Mouse (Mus musculus) frontal cortex, postnatal 36 days (tissue): ENCODE measurements around the gene Stk25.
A peak's percentile ranks its signal among the peaks of the same experiment; 100 is the strongest.

Experiments used
- DNase-seq, 2 experiments: peaks; one replicate each; pipeline ENCODE4 v3.0.0; 2022; ENCODE audit warnings: low spot score in 2 of 2

Stk25 gene

GRCm38 (mm10) chr1:93668791-93669548 lies 10.5 kb upstream of the Stk25 start:
- peak in 1 of 2 experiments; percentile 45 for DNase-seq

GRCm38 (mm10) chr1:93667760-93668400 lies 9.4 kb upstream of the Stk25 start:
- no peak for DNase-seq

- DNase-seq, result no peak
Measured at GRCm38 (mm10) chr1:93657025-93657360, 1.5 kb downstream of the Stk25 start.

- no peak for DNase-seq
Measured at GRCm38 (mm10) chr1:93656325-93657024, 2.0 kb downstream of the Stk25 start.

GRCm38 (mm10) chr1:93654798-93655197 lies 3.7 kb downstream of the Stk25 start:
- DNase-seq, result no peak

- DNase-seq, result no peak
Measured at GRCm38 (mm10) chr1:93654275-93654674, 4.2 kb downstream of the Stk25 start.

- DNase-seq, result peak; percentile 8 to 12
Measured at GRCm38 (mm10) chr1:93649604-93650172, 8.8 kb downstream of the Stk25 start.

- DNase-seq, result no peak
Measured at GRCm38 (mm10) chr1:93642692-93643091, 15.8 kb downstream of the Stk25 start.

- no peak for DNase-seq
Measured at GRCm38 (mm10) chr1:93641978-93642377, 16.5 kb downstream of the Stk25 start.

GRCm38 (mm10) chr1:93636211-93636897 lies 22.1 kb downstream of the Stk25 start:
- DNase-seq, result no peak

- peak; percentile 99 to 100 for DNase-seq
Measured at GRCm38 (mm10) chr1:93635580-93636192, 22.8 kb downstream of the Stk25 start.

- DNase-seq, result no peak
Measured at GRCm38 (mm10) chr1:93635091-93635579, 23.3 kb downstream of the Stk25 start.

- DNase-seq, result peak; percentile 51 to 67
Measured at GRCm38 (mm10) chr1:93634481-93634891, 24.0 kb downstream of the Stk25 start.

- no peak for DNase-seq
Measured at GRCm38 (mm10) chr1:93632723-93633122, 25.7 kb downstream of the Stk25 start.

- DNase-seq, result no peak
Measured at GRCm38 (mm10) chr1:93630796-93631195, 27.7 kb downstream of the Stk25 start.

GRCm38 (mm10) chr1:93624502-93624901 lies 34.0 kb downstream of the Stk25 start:
- no peak for DNase-seq

GRCm38 (mm10) chr1:93618948-93619347 lies 39.5 kb downstream of the Stk25 start:
- DNase-seq, result no peak

GRCm38 (mm10) chr1:93618059-93618748 lies 40.3 kb downstream of the Stk25 start:
- no peak for DNase-seq

GRCm38 (mm10) chr1:93609762-93610161 lies 48.7 kb downstream of the Stk25 start:
- no peak for DNase-seq

GRCm38 (mm10) chr1:93608696-93609245 lies 49.7 kb downstream of the Stk25 start:
- DNase-seq, result no peak
